Mouse (Mus musculus) embryonic facial prominence, embryonic 14.5 days (tissue): Measurements from ENCODE around the gene Bnip1. TPM values are rescaled to one million over a fixed set of nuclear protein-coding genes. Genes with fewer than 3 reads are reported as not detected.

Experiments used
- ATAC-seq: fragments of 200-750 bp; cut with Nextera tagmentation; 2 replicates; pipeline ENCODE4 v1.8.0; 2017; ENCODE audit warnings: low read depth, moderate number of reproducible peaks, moderate TSS enrichment
- DNase-seq: peaks from one replicate; pipeline ENCODE4 v3.0.0-alpha.2; 2015; ENCODE audit warnings: low spot score
- H3K27ac ChIP-seq: fragments of 300-500 bp; sonication (generic); replicated peaks from 2 replicates; pipeline ENCODE4 v1.5.1; 2014; ENCODE audit warnings: low read depth, mild to moderate bottlenecking, low read length, moderate library complexity
- H3K27me3 ChIP-seq: fragments of 300-500 bp; sonication (generic); replicated peaks from 2 replicates; pipeline ENCODE4 v1.6.1; 2014; ENCODE audit warnings: low read length; ENCODE audit not compliant: control insufficient read depth, insufficient read depth
- H3K36me3 ChIP-seq: fragments of 300-500 bp; sonication (generic); 2 replicates; pipeline ENCODE4 v1.6.1; 2014; ENCODE audit warnings: low read length, mixed read lengths; ENCODE audit not compliant: control insufficient read depth, insufficient read depth
- H3K4me1 ChIP-seq: fragments of 300-500 bp; sonication (generic); 2 replicates; pipeline ENCODE4 v1.6.1; 2014; ENCODE audit warnings: antibody characterized with exemption, low read length; ENCODE audit not compliant: control insufficient read depth, insufficient read depth
- H3K4me2 ChIP-seq: fragments of 300-500 bp; sonication (generic); 2 replicates; pipeline ENCODE4 v1.6.1; 2014; ENCODE audit warnings: low read depth, mild to moderate bottlenecking, low read length, moderate library complexity, mixed read lengths
- H3K4me3 ChIP-seq: fragments of 300-500 bp; sonication (generic); 2 replicates; pipeline ENCODE4 v1.5.1; 2014; ENCODE audit warnings: low read depth, mild to moderate bottlenecking, low read length
- H3K9ac ChIP-seq: fragments of 300-500 bp; sonication (generic); 2 replicates; pipeline ENCODE4 v1.6.1; 2014; ENCODE audit warnings: low read depth, mild to moderate bottlenecking, low read length, moderate library complexity, mixed read lengths
- H3K9me3 ChIP-seq: fragments of 300-500 bp; sonication (generic); 2 replicates; pipeline ENCODE4 v1.6.1; 2016; ENCODE audit warnings: low read length; ENCODE audit not compliant: control insufficient read depth
- WGBS: fragments of 180-500 bp; shearing (Covaris S2); extraction: QIAGEN DNeasy Blood & Tissue Kit; methylation state at CpG from one replicate; pipeline ENCODE4 v1.1.7; 2014; 5-methylcytosine and 5-hydroxymethylcytosine counted together
- polyA plus RNA-seq: library from polyadenylated mRNA; unstranded; fragments of >200 nt; fragmentation: Nextera tagmentation; extraction: Ambion mirVana; gene quantifications from 2 replicates; pipeline ENCODE4 v1.2.1, GENCODE M21; 2014

Bnip1 gene
- polyA plus RNA-seq, 1 experiment from 2014 or later = 38.4 TPM

- Histone ChIP-seq H3K27ac (no peak overlapping the region), H3K4me3 (no peak overlapping the region), H3K9ac (no peak overlapping the region), H3K9me3 (0 out of 2 replicates have a peak, but pooled peaks cover 7% of the 10 kb centered on the region), H3K4me2 (no peak overlapping the region), H3K4me1 (peaks cover 8% of the 10 kb centered on the region; the same call in 1 of the 2 replicates), H3K27me3 (peaks cover 71% of the 10 kb centered on the region), H3K36me3 (no peaks in the 10 kb centered on the region)
- ATAC-seq = no peak
- no peak for DNase-seq
- WGBS = 7% methylated on average over 3 of the region's 9 CpGs
Measured at GRCm38 (mm10) chr17:26834966-26835755, 54.3 kb downstream of the Bnip1 start.

GRCm38 (mm10) chr17:26835956-26836355 is 55.1 kb downstream of the Bnip1 start:
- Histone ChIP-seq H3K9ac (no peak overlapping the region), H3K27me3 (peaks cover 79% of the 10 kb centered on the region), H3K27ac (no peak overlapping the region), H3K4me2 (no peak overlapping the region), H3K36me3 (no peaks in the 10 kb centered on the region), H3K4me1 (peaks cover 8% of the 10 kb centered on the region; the same call in 1 of the 2 replicates), H3K4me3 (no peak overlapping the region), H3K9me3 (0 out of 2 replicates have a peak, but pooled peaks cover 2% of the 10 kb centered on the region)
- WGBS = 15% methylated on average over 8 of the region's 8 CpGs
- DNase-seq (no peak), ATAC-seq (no peak)

- H3K36me3 ChIP-seq = no peaks in the 10 kb centered on the region
- WGBS = 15% methylated on average over 5 of the region's 5 CpGs
- no peak for DNase-seq
Measured at GRCm38 (mm10) chr17:26836377-26836776, 55.5 kb downstream of the Bnip1 start.

GRCm38 (mm10) chr17:26836786-26837545 is 56.1 kb downstream of the Bnip1 start:
- Histone ChIP-seq H3K9me3 (no peaks in the 10 kb centered on the region), H3K36me3 (no peaks in the 10 kb centered on the region), H3K27ac (no peak overlapping the region), H3K4me1 (peaks cover 8% of the 10 kb centered on the region; the same call in 1 of the 2 replicates), H3K4me3 (0 out of 2 replicates have a peak overlapping the region, but pooled peaks have one; percentile 1), H3K9ac (peak overlapping the region; percentile 14; the same call in 1 of the 2 replicates), H3K4me2 (no peak overlapping the region), H3K27me3 (peaks cover 89% of the 10 kb centered on the region)
- no peak for DNase-seq
- ATAC-seq = no peak
- 4% methylated on average over 19 of the region's 19 CpGs for WGBS

More at GRCm38 (mm10) chr17:26836377-26836776, 55.5 kb downstream of the Bnip1 start:
- peaks cover 8% of the 10 kb centered on the region; the same call in 1 of the 2 replicates for H3K4me1 ChIP-seq
- no peak overlapping the region for H3K9ac ChIP-seq
- H3K27me3 ChIP-seq = peaks cover 83% of the 10 kb centered on the region
- H3K9me3 ChIP-seq = no peaks in the 10 kb centered on the region
- H3K4me3 ChIP-seq = no peak overlapping the region
- ATAC-seq = no peak
- H3K4me2 ChIP-seq = no peak overlapping the region
- no peak overlapping the region for H3K27ac ChIP-seq

GRCm38 (mm10) chr17:26837546-26837985 is 56.7 kb downstream of the Bnip1 start:
- H3K9me3 ChIP-seq = no peaks in the 10 kb centered on the region
- no peak overlapping the region for H3K9ac ChIP-seq
- peaks cover 95% of the 10 kb centered on the region for H3K27me3 ChIP-seq
- no peaks in the 10 kb centered on the region for H3K36me3 ChIP-seq
- H3K4me2 ChIP-seq = no peak overlapping the region
- peaks cover 8% of the 10 kb centered on the region; the same call in 1 of the 2 replicates for H3K4me1 ChIP-seq
- no peak for DNase-seq
- WGBS = 7% methylated on average over 7 of the region's 7 CpGs
- H3K27ac ChIP-seq = no peak overlapping the region
- 0 out of 2 replicates have a peak overlapping the region, but pooled peaks have one; percentile 1 for H3K4me3 ChIP-seq
- ATAC-seq = no peak

- H3K9me3 ChIP-seq = no peaks in the 10 kb centered on the region
- H3K27me3 ChIP-seq = peaks cover 100% of the 10 kb centered on the region
- H3K36me3 ChIP-seq = no peaks in the 10 kb centered on the region
- no peak overlapping the region; the same call in 1 of the 2 replicates for H3K9ac ChIP-seq
- H3K4me1 ChIP-seq = peaks cover 8% of the 10 kb centered on the region; the same call in 1 of the 2 replicates
- ATAC-seq = no peak
- H3K27ac ChIP-seq = no peak overlapping the region
- peak overlapping the region; percentile 31; the same call in 1 of the 2 replicates for H3K4me3 ChIP-seq
- H3K4me2 ChIP-seq = no peak overlapping the region
- DNase-seq = no peak
- 1% methylated on average over 33 of the region's 37 CpGs for WGBS
Measured at GRCm38 (mm10) chr17:26838191-26838910, 57.5 kb downstream of the Bnip1 start.

GRCm38 (mm10) chr17:26838911-26839717 is 58.2 kb downstream of the Bnip1 start:
- Histone ChIP-seq H3K4me3 (peak overlapping the region; percentile 31), H3K27me3 (peaks cover 100% of the 10 kb centered on the region), H3K9me3 (no peaks in the 10 kb centered on the region), H3K27ac (no peak overlapping the region), H3K36me3 (no peaks in the 10 kb centered on the region), H3K9ac (peak overlapping the region; percentile 34), H3K4me2 (peak overlapping the region; percentile 45), H3K4me1 (peaks cover 8% of the 10 kb centered on the region; the same call in 1 of the 2 replicates)
- ATAC-seq = no peak
- WGBS = under 1% methylated on average over 64 of the region's 87 CpGs
- no peak for DNase-seq
